Comparison of ENCODE assay signal across 25 mouse cellular contexts in the genomic region with DNA sequence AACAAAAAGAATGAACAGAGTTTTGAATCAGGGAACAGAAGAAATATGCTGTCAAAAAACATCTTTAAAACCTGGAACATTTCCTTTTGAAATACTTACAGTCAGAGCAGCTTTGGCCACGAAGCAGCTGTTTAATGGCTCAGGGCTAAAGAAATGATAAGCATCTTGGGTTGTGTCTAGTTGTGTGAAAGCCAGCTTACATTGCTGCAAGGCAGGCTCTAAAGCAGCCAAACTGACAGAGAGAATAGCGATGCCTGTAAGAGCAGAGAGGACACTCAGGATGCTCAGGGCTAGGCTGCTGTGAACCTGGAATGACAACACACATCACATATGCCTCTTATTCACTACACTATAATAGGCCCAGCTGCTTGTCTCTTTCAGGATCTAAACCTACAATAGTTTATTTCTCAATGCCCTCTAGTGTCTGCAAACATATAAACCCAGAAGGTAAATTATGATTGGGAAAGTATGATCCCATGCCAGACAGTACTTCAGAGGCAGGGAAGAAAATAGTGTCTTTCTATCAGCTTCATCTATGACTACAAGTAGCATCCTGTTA. TPM values are rescaled to one million over a fixed set of nuclear protein-coding genes. Genes with fewer than 3 reads are reported as not detected.
DNase-seq lines count a peak whose midpoint lies in the region; ATAC-seq lines count a peak whose summit lies in the region.
"Had no signal": no experiment of that assay in that cellular context is flagged by ENCODE, and none has a peak within 500 bp of the region (broad histone marks: within the 10 kb centered on the region; RNA-seq: fewer than 3 reads in every experiment).

No protein-coding gene starts in this region.

- peak; percentile 40 for ATAC-seq in CD4-positive, CD25-positive, alpha-beta regulatory T cell, adult 4 months
- peak; percentile 30 for ATAC-seq in activated CD4-positive, CD25-positive, alpha-beta regulatory T cell, adult 4 months
- ATAC-seq: forebrain, postnatal 0 days; hindbrain, postnatal 0 days; intestine, postnatal 0 days had no signal

- DNase-seq in thymus, postnatal 0 days (ENCODE audit: low spot score), result peak; percentile 22
- DNase-seq in thymus, postnatal 4 days, result no peak
- DNase-seq in frontal cortex, postnatal 14 days (ENCODE audit: low spot score in 2 of 2), result no peak
- DNase-seq in lung, postnatal 4 days, result no peak
- DNase-seq: adrenal gland, adult 2 months; cerebellum, adult 2 months; cerebellum, postnatal 14 days; forebrain, postnatal 0 days; gastrocnemius, postnatal 10 days; kidney, postnatal 25 days; left cerebral cortex, postnatal 4 days had no signal

RNA-seq across cellular contexts. Expression of gene Ms4a6d, which starts 14.7 kb away (rescaled TPM):
- 7.6 and 8.7 TPM in 2 replicates for polyA plus RNA-seq in thymus, postnatal 0 days (2015; fragmentation: Nextera tagmentation; extraction: Ambion mirVana)
- 10 to 100 TPM in 1 of 2 experiments, 1 to 10 TPM in 1; 8.9 to 10.9 TPM for polyA plus RNA-seq in CD4-positive, CD25-positive, alpha-beta regulatory T cell, adult 4 months (2017; shearing (Covaris generic))
- polyA plus RNA-seq in activated CD4-positive, CD25-positive, alpha-beta regulatory T cell, adult 4 months (2017; shearing (Covaris generic)), result 10 to 100 TPM; 14.3 to 14.9 TPM

RNA-seq across cellular contexts. Expression of gene Ms4a2, which starts 33.5 kb away (rescaled TPM):
- polyA plus RNA-seq in thymus, postnatal 0 days (2015; fragmentation: Nextera tagmentation; extraction: Ambion mirVana), result 0.17 TPM in 1 of 2 replicates, not detected in the other
- not detected for polyA plus RNA-seq in CD4-positive, CD25-positive, alpha-beta regulatory T cell, adult 4 months (2017; shearing (Covaris generic))
- polyA plus RNA-seq in activated CD4-positive, CD25-positive, alpha-beta regulatory T cell, adult 4 months (2017; shearing (Covaris generic)), result not detected
- polyA plus RNA-seq: adrenal gland, adult 2 months; cerebellum, adult 2 months; embryonic facial prominence, embryonic 10.5 days; forebrain, embryonic 12.5 days; forebrain, postnatal 0 days; gonadal fat pad, adult 2 months; heart, embryonic 14.5 days; hindbrain, embryonic 12.5 days; midbrain, embryonic 12.5 days; testis, adult 2 months had no signal

RNA-seq across cellular contexts. Expression of gene Ms4a3, which starts 50.7 kb away (rescaled TPM):
- polyA plus RNA-seq in thymus, postnatal 0 days (2015; fragmentation: Nextera tagmentation; extraction: Ambion mirVana), result 0.32 and 0.49 TPM in 2 replicates
- not detected for polyA plus RNA-seq in CD4-positive, CD25-positive, alpha-beta regulatory T cell, adult 4 months (2017; shearing (Covaris generic))
- polyA plus RNA-seq in activated CD4-positive, CD25-positive, alpha-beta regulatory T cell, adult 4 months (2017; shearing (Covaris generic)), result not detected
- polyA plus RNA-seq: adrenal gland, adult 2 months; cerebellum, adult 2 months; embryonic facial prominence, embryonic 15.5 days; forebrain, embryonic 12.5 days; forebrain, postnatal 0 days; gonadal fat pad, adult 2 months; heart, embryonic 14.5 days; hindbrain, embryonic 12.5 days; hindbrain, postnatal 0 days; intestine, postnatal 0 days; kidney, embryonic 14.5 days; midbrain, embryonic 12.5 days; neural tube, embryonic 14.5 days; testis, adult 2 months had no signal

RNA-seq across cellular contexts. Expression of gene Ms4a4d, which starts 53.4 kb away (rescaled TPM):
- polyA plus RNA-seq in thymus, postnatal 0 days (2015; fragmentation: Nextera tagmentation; extraction: Ambion mirVana), result 2.0 and 2.4 TPM in 2 replicates
- 1 to 10 TPM; 3.9 to 6.3 TPM for polyA plus RNA-seq in CD4-positive, CD25-positive, alpha-beta regulatory T cell, adult 4 months (2017; shearing (Covaris generic))
- 1 to 10 TPM; 4.1 to 4.9 TPM for polyA plus RNA-seq in activated CD4-positive, CD25-positive, alpha-beta regulatory T cell, adult 4 months (2017; shearing (Covaris generic))
- polyA plus RNA-seq: forebrain, embryonic 12.5 days; forebrain, postnatal 0 days; hindbrain, embryonic 12.5 days; hindbrain, postnatal 0 days; midbrain, embryonic 12.5 days had no signal
